Mouse (Mus musculus): Measurements from ENCODE around the gene Fam189a2. TPM values are rescaled to one million over a fixed set of nuclear protein-coding genes. Genes with fewer than 3 reads are reported as not detected.

Gene Fam189a2
- polyA plus RNA-seq (2015; fragmentation: Nextera tagmentation; extraction: Ambion mirVana), result 3.8 and 6.2 TPM in 2 replicates

GRCm38 (mm10) chr19:24030871-24031556 is at the start of gene Fam189a2:
Gene Fam189a2, minus strand, starts transcription at chr19:24031019.

Other genes with a start within 250 kb of the Fam189a2 start
- 13.7 and 13.8 TPM in 2 replicates for gene Tjp2, start 194.0 kb upstream of the Fam189a2 start, polyA plus RNA-seq (2015; fragmentation: Nextera tagmentation; extraction: Ambion mirVana)
- gene Fxn, start 249.6 kb upstream of the Fam189a2 start, polyA plus RNA-seq (2015; fragmentation: Nextera tagmentation; extraction: Ambion mirVana), result 41.0 and 43.2 TPM in 2 replicates

Measured in neural tube, postnatal 0 days (tissue).